Mouse (Mus musculus): Measurements from ENCODE around the gene Ipmk. TPM values are rescaled to one million over a fixed set of nuclear protein-coding genes. Genes with fewer than 3 reads are reported as not detected.
A peak's percentile ranks its signal among the peaks of the same experiment; 100 is the strongest.

Ipmk gene
- polyA plus RNA-seq, 1 experiment from 2014 or later, result 13.5 TPM

- ATAC-seq (ENCODE audit: insufficient read depth, low FRiP score, low read depth), result no peak
- no peak overlapping the region for H3K27ac ChIP-seq
- peaks cover 10% of the 10 kb centered on the region for H3K36me3 ChIP-seq
- 78% methylated on average over 10 of the region's 10 CpGs for WGBS
- no peak overlapping the region for H3K9ac ChIP-seq
- H3K27me3 ChIP-seq (replicated peaks), result no peaks in the 10 kb centered on the region
- H3K4me3 ChIP-seq (replicated peaks), result no peak overlapping the region
- no peaks in the 10 kb centered on the region for H3K9me3 ChIP-seq
- H3K4me1 ChIP-seq, result no peaks in the 10 kb centered on the region
- no peak overlapping the region for H3K4me2 ChIP-seq
These were observed 20.2 kb upstream of the Ipmk start for GRCm38 (mm10) chr10:71327386-71327785.

- Histone ChIP-seq H3K36me3 (peaks cover 10% of the 10 kb centered on the region), H3K27me3 (replicated peaks) (no peaks in the 10 kb centered on the region), H3K9ac (no peak overlapping the region), H3K27ac (no peak overlapping the region), H3K9me3 (no peaks in the 10 kb centered on the region), H3K4me2 (no peak overlapping the region), H3K4me3 (replicated peaks) (no peak overlapping the region), H3K4me1 (no peaks in the 10 kb centered on the region)
- 85% methylated on average over 6 of the region's 6 CpGs for WGBS
- ATAC-seq (ENCODE audit: insufficient read depth, low FRiP score, low read depth), result no peak
These were observed 19.2 kb upstream of the Ipmk start for GRCm38 (mm10) chr10:71328382-71328781.

DNA sequence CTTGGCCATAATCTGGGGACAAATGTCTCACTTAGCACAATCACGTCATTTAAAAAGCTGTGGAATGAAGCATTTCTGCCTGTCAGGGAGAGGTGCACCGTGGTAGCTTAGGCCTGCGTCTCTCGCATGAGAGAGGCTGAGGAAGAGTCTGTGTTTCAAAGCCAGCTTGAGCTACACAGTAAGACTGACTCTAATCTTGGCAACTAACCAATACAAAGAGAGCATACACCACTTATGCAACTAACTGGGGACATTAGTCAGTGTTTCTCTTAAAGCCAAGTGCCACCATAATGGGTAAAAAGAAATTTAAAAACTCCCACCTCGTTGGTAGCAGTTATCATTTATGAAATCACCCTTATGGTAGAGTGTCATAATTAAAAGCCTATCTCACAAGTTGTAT lies 18.7 kb upstream of the Ipmk start:
- no peak for ATAC-seq (ENCODE audit: insufficient read depth, low FRiP score, low read depth)
- Histone ChIP-seq H3K4me3 (replicated peaks) (no peak overlapping the region), H3K9me3 (no peaks in the 10 kb centered on the region), H3K4me1 (no peaks in the 10 kb centered on the region), H3K4me2 (no peak overlapping the region), H3K27me3 (replicated peaks) (no peaks in the 10 kb centered on the region), H3K9ac (no peak overlapping the region), H3K36me3 (peaks cover 12% of the 10 kb centered on the region), H3K27ac (no peak overlapping the region)
- 89% methylated on average over 5 of the region's 5 CpGs for WGBS

- ATAC-seq (ENCODE audit: insufficient read depth, low FRiP score, low read depth), result no peak
- Histone ChIP-seq H3K4me2 (no peak overlapping the region), H3K4me1 (no peaks in the 10 kb centered on the region), H3K9me3 (no peaks in the 10 kb centered on the region), H3K36me3 (peaks cover 12% of the 10 kb centered on the region), H3K27ac (no peak overlapping the region), H3K27me3 (replicated peaks) (no peaks in the 10 kb centered on the region), H3K4me3 (replicated peaks) (no peak overlapping the region), H3K9ac (no peak overlapping the region)
- 91% methylated on average over 6 of the region's 6 CpGs for WGBS
These were observed 18.3 kb upstream of the Ipmk start for GRCm38 (mm10) chr10:71329295-71329694.

GRCm38 (mm10) chr10:71330070-71330469 lies 17.5 kb upstream of the Ipmk start:
- no peaks in the 10 kb centered on the region for H3K4me1 ChIP-seq
- H3K4me2 ChIP-seq, result no peak overlapping the region
- H3K9ac ChIP-seq, result no peak overlapping the region
- no peaks in the 10 kb centered on the region for H3K27me3 ChIP-seq (replicated peaks)
- peaks cover 16% of the 10 kb centered on the region for H3K36me3 ChIP-seq
- ATAC-seq (ENCODE audit: insufficient read depth, low FRiP score, low read depth), result no peak
- H3K4me3 ChIP-seq (replicated peaks), result no peak overlapping the region
- H3K9me3 ChIP-seq, result no peaks in the 10 kb centered on the region
- no peak overlapping the region for H3K27ac ChIP-seq
- WGBS, result 94% methylated on average over 12 of the region's 12 CpGs

DNA sequence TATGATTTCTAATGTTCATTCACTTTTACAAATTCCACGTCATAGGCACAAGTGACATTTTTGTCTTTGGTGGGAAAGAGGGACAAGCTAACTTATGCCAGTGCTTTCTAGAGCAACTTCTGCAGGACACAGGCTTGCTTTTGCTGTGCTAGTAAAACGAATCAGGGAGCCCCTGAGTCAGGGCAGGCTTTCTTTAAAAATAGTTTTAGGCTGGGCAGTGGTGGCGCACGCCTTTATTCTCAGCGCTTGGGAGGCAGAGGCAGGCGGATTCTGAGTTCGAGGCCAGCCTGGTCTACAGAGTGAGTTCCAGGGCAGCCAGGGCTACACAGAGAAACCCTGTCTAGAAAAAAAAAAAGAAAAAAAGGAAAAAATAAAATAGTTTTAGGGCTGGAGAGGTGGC lies 15.7 kb upstream of the Ipmk start:
- Histone ChIP-seq H3K9me3 (no peaks in the 10 kb centered on the region), H3K36me3 (peaks cover 25% of the 10 kb centered on the region), H3K4me2 (no peak overlapping the region), H3K27me3 (replicated peaks) (no peaks in the 10 kb centered on the region), H3K4me1 (no peaks in the 10 kb centered on the region), H3K27ac (no peak overlapping the region), H3K9ac (no peak overlapping the region), H3K4me3 (replicated peaks) (no peak overlapping the region)
- WGBS, result 95% methylated on average over 7 of the region's 7 CpGs
- no peak for ATAC-seq (ENCODE audit: insufficient read depth, low FRiP score, low read depth)

DNA sequence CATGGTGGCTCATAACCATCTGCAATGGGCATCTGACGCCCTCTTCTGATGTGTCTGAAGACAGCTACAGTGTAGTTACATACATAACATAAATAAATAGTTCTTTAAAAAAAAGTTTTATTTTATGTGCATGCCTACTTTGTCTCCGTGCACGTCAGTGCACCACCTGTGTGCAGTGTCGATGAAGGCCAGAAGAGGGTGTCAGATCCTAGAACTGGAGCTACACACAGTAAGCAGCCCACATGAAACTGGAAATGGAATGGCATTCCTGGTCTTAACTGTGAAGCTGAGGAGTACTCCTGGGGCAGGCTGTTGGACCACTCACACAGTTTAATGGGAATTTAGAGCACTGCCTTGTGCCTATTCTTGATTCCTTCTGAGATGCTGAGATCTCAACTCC lies 15.2 kb upstream of the Ipmk start:
- WGBS, result 89% methylated on average over 4 of the region's 4 CpGs
- peaks cover 25% of the 10 kb centered on the region for H3K36me3 ChIP-seq

DNA sequence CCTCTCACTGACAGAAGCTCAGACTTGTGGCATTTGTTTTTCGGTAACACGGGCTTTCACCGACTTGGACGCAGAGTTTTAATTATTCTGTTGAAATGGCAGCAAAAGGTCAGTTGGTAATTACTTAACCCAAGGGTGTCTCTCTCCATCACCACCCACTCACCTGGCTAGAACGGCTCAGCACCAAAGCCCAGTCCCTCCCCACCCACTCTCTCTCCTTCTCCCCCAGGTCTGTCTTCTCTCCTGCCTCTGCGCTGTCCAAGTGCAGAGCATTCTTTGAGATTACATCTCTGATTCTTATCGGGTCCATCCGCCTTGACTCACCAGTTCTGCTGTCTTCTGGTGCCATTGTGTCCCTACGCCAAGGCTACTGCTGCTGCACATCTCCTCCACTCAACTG lies 14.7 kb upstream of the Ipmk start:
- H3K4me1 ChIP-seq, result no peaks in the 10 kb centered on the region
- H3K9me3 ChIP-seq, result no peaks in the 10 kb centered on the region
- 91% methylated on average over 9 of the region's 9 CpGs for WGBS
- no peaks in the 10 kb centered on the region for H3K27me3 ChIP-seq (replicated peaks)
- ATAC-seq (ENCODE audit: insufficient read depth, low FRiP score, low read depth), result no peak
- H3K27ac ChIP-seq, result no peak overlapping the region
- no peak overlapping the region for H3K4me2 ChIP-seq
- H3K36me3 ChIP-seq, result peaks cover 25% of the 10 kb centered on the region
- H3K4me3 ChIP-seq (replicated peaks), result no peak overlapping the region
- no peak overlapping the region for H3K9ac ChIP-seq

More for the DNA sequence above, 15.2 kb upstream of the Ipmk start:
- no peak overlapping the region for H3K9ac ChIP-seq
- no peaks in the 10 kb centered on the region for H3K4me1 ChIP-seq
- ATAC-seq (ENCODE audit: insufficient read depth, low FRiP score, low read depth), result no peak
- no peaks in the 10 kb centered on the region for H3K27me3 ChIP-seq (replicated peaks)
- H3K4me2 ChIP-seq, result no peak overlapping the region
- no peak overlapping the region for H3K27ac ChIP-seq
- no peak overlapping the region for H3K4me3 ChIP-seq (replicated peaks)
- H3K9me3 ChIP-seq, result no peaks in the 10 kb centered on the region

DNA sequence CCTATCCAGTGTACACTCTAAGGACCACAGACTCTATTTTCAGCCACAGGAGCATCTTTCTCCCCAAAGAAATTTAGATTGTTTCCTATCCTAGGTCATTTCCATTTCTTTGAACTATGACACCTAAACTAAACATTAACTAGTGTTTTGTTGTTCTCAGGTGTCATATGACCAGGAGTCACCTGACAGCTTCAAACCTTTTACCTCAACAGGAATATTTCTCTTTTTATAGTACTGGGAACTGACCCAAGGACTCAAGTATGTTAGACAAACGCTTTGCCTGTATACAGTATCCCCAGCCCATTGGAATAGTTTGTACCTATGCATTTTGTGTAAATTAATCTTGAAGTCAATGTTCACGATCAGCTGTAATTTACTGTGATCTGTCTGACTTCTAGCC lies 9.8 kb upstream of the Ipmk start:
- Histone ChIP-seq H3K9ac (no peak overlapping the region), H3K9me3 (no peaks in the 10 kb centered on the region), H3K4me1 (peaks cover 13% of the 10 kb centered on the region), H3K27ac (no peak overlapping the region), H3K4me3 (replicated peaks) (no peak overlapping the region), H3K4me2 (no peak overlapping the region), H3K36me3 (peaks cover 15% of the 10 kb centered on the region; the same call in 1 of the 2 replicates), H3K27me3 (replicated peaks) (no peaks in the 10 kb centered on the region)
- no peak for ATAC-seq (ENCODE audit: insufficient read depth, low FRiP score, low read depth)
- 72% methylated on average over 2 of the region's 2 CpGs for WGBS

- H3K27ac ChIP-seq, result peak overlapping the region; percentile 71; the same call in 1 of the 2 replicates
- H3K27me3 ChIP-seq (replicated peaks), result no peaks in the 10 kb centered on the region
- peaks cover 15% of the 10 kb centered on the region; the same call in 1 of the 2 replicates for H3K36me3 ChIP-seq
- ATAC-seq (ENCODE audit: insufficient read depth, low FRiP score, low read depth), result 0 out of 2 replicates have a peak, but pooled peaks have one; percentile 37
- peaks cover 13% of the 10 kb centered on the region for H3K4me1 ChIP-seq
- H3K9me3 ChIP-seq, result no peaks in the 10 kb centered on the region
- no peak overlapping the region for H3K4me3 ChIP-seq (replicated peaks)
- H3K9ac ChIP-seq, result no peak overlapping the region
- 60% methylated on average over 8 of the region's 8 CpGs for WGBS
- H3K4me2 ChIP-seq, result peak overlapping the region; percentile 14; the same call in 1 of the 2 replicates
These were observed 9.2 kb upstream of the Ipmk start for GRCm38 (mm10) chr10:71338156-71338905.

DNA sequence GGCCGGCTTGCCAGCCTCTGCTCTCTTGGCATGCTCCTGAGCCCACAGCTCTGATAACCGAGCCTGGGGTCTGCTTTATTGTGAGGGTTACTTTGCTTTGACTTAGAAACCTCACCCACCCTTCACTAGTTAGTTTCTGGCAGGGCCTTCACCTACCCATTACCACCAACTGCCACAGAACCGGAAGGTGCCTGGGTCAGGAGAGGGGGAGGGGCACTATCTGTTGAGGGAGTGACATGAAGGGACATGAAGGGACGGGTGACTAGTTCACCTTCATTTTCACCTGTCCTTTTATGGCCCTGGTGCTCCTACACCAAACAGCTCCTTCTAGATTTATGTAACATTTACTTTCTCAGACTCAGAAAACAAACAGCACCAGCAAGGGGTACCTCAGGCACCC lies 8.1 kb upstream of the Ipmk start:
- Histone ChIP-seq H3K9me3 (no peaks in the 10 kb centered on the region), H3K4me3 (replicated peaks) (no peak overlapping the region), H3K4me1 (peaks cover 18% of the 10 kb centered on the region), H3K27ac (peak overlapping the region; percentile 71), H3K36me3 (peaks cover 13% of the 10 kb centered on the region; the same call in 1 of the 2 replicates), H3K27me3 (replicated peaks) (no peaks in the 10 kb centered on the region), H3K4me2 (no peak overlapping the region), H3K9ac (no peak overlapping the region)
- 58% methylated on average over 4 of the region's 4 CpGs for WGBS
- ATAC-seq (ENCODE audit: insufficient read depth, low FRiP score, low read depth), result no peak

GRCm38 (mm10) chr10:71340195-71340594 lies 7.4 kb upstream of the Ipmk start:
- Histone ChIP-seq H3K9me3 (no peaks in the 10 kb centered on the region), H3K36me3 (peaks cover 7% of the 10 kb centered on the region; the same call in 1 of the 2 replicates), H3K4me1 (peaks cover 20% of the 10 kb centered on the region), H3K27me3 (replicated peaks) (no peaks in the 10 kb centered on the region), H3K9ac (no peak overlapping the region), H3K27ac (no peak overlapping the region), H3K4me2 (no peak overlapping the region), H3K4me3 (replicated peaks) (no peak overlapping the region)
- ATAC-seq (ENCODE audit: insufficient read depth, low FRiP score, low read depth), result no peak
- WGBS, result 63% methylated on average over 2 of the region's 2 CpGs

Data from stomach, embryonic 15.5 days (tissue).